Mouse (Mus musculus): Measurements from ENCODE around the gene Ccnjl. TPM values are rescaled to one million over a fixed set of nuclear protein-coding genes. Genes with fewer than 3 reads are reported as not detected.
A peak's percentile ranks its signal among the peaks of the same experiment; 100 is the strongest.

Ccnjl gene
- polyA plus RNA-seq, 1 experiment from 2014 or later, result 21.1 TPM

- H3K36me3 ChIP-seq (ENCODE audit: control insufficient read depth, insufficient read depth, low read length), result peaks cover 55% of the 10 kb centered on the region
- WGBS, result 3% methylated on average over 5 of the region's 6 CpGs
- H3K9ac ChIP-seq (ENCODE audit: low read length), result peak overlapping the region; percentile 52
- no peaks in the 10 kb centered on the region for H3K27me3 ChIP-seq (ENCODE audit: control insufficient read depth, insufficient read depth, low read length)
- peak overlapping the region; percentile 36 to 61; a peak in 3 of 4 replicates for H3K27ac ChIP-seq (replicated peaks in 1 of 2; ENCODE audit: control insufficient read depth in 1 of 2, insufficient read depth in 1 of 2, low read depth in 2 of 2, low read length in 2 of 2)
- no peaks in the 10 kb centered on the region for H3K9me3 ChIP-seq (ENCODE audit: control insufficient read depth, low read length)
- no peak for ATAC-seq (ENCODE audit: insufficient number of reproducible peaks, insufficient read depth, low FRiP score, low read depth)
- peaks cover 16 to 32% of the 10 kb centered on the region in 2 experiments for H3K4me1 ChIP-seq (ENCODE audit: control insufficient read depth in 2 of 2, insufficient read depth in 2 of 2, low read length in 2 of 2)
- no peak overlapping the region for H3K4me3 ChIP-seq (ENCODE audit: control insufficient read depth in 1 of 2, insufficient read depth in 1 of 2, low read depth in 1 of 2, low read length in 2 of 2)
- no peak overlapping the region for H3K4me2 ChIP-seq (ENCODE audit: low read length)
Observed at GRCm38 (mm10) chr11:43559515-43560292, 31.1 kb downstream of the Ccnjl start.

- WGBS, result 57% methylated on average over 10 of the region's 10 CpGs
- peaks cover 20% of the 10 kb centered on the region for H3K36me3 ChIP-seq (ENCODE audit: control insufficient read depth, insufficient read depth, low read length)
- no peak overlapping the region for H3K4me3 ChIP-seq (ENCODE audit: control insufficient read depth in 1 of 2, insufficient read depth in 1 of 2, low read depth in 1 of 2, low read length in 2 of 2)
- no peak overlapping the region for H3K4me2 ChIP-seq (ENCODE audit: low read length)
- no peak for ATAC-seq (ENCODE audit: insufficient number of reproducible peaks, insufficient read depth, low FRiP score, low read depth)
- no peaks in the 10 kb centered on the region for H3K27me3 ChIP-seq (ENCODE audit: control insufficient read depth, insufficient read depth, low read length)
- peak overlapping the region; percentile 64 to 71; a peak in 3 of 4 replicates for H3K27ac ChIP-seq (replicated peaks in 1 of 2; ENCODE audit: control insufficient read depth in 1 of 2, insufficient read depth in 1 of 2, low read depth in 2 of 2, low read length in 2 of 2)
- peaks cover 41 to 65% of the 10 kb centered on the region in 2 experiments for H3K4me1 ChIP-seq (ENCODE audit: control insufficient read depth in 2 of 2, insufficient read depth in 2 of 2, low read length in 2 of 2)
- no peaks in the 10 kb centered on the region for H3K9me3 ChIP-seq (ENCODE audit: control insufficient read depth, low read length)
- H3K9ac ChIP-seq (ENCODE audit: low read length), result no peak overlapping the region
Observed at GRCm38 (mm10) chr11:43563654-43564244, 35.2 kb downstream of the Ccnjl start.

- H3K9me3 ChIP-seq (ENCODE audit: control insufficient read depth, low read length), result no peaks in the 10 kb centered on the region
- H3K36me3 ChIP-seq (ENCODE audit: control insufficient read depth, insufficient read depth, low read length), result peaks cover 9% of the 10 kb centered on the region; the same call in 1 of the 2 replicates
- 40% methylated on average over 2 of the region's 2 CpGs for WGBS
- no peaks in the 10 kb centered on the region for H3K27me3 ChIP-seq (ENCODE audit: control insufficient read depth, insufficient read depth, low read length)
- H3K27ac ChIP-seq (replicated peaks in 1 of 2; ENCODE audit: control insufficient read depth in 1 of 2, insufficient read depth in 1 of 2, low read depth in 2 of 2, low read length in 2 of 2), result no peak overlapping the region
- H3K4me2 ChIP-seq (ENCODE audit: low read length), result no peak overlapping the region
- ATAC-seq (ENCODE audit: insufficient number of reproducible peaks, insufficient read depth, low FRiP score, low read depth), result no peak
- peaks cover 48 to 70% of the 10 kb centered on the region in 2 experiments for H3K4me1 ChIP-seq (ENCODE audit: control insufficient read depth in 2 of 2, insufficient read depth in 2 of 2, low read length in 2 of 2)
- H3K9ac ChIP-seq (ENCODE audit: low read length), result no peak overlapping the region
- H3K4me3 ChIP-seq (ENCODE audit: control insufficient read depth in 1 of 2, insufficient read depth in 1 of 2, low read depth in 1 of 2, low read length in 2 of 2), result no peak overlapping the region
Observed at GRCm38 (mm10) chr11:43565414-43565813, 36.8 kb downstream of the Ccnjl start.

- 33% methylated on average over 8 of the region's 8 CpGs for WGBS
- H3K9ac ChIP-seq (ENCODE audit: low read length), result no peak overlapping the region
- no peaks in the 10 kb centered on the region for H3K9me3 ChIP-seq (ENCODE audit: control insufficient read depth, low read length)
- H3K4me3 ChIP-seq (ENCODE audit: control insufficient read depth in 1 of 2, insufficient read depth in 1 of 2, low read depth in 1 of 2, low read length in 2 of 2), result no peak overlapping the region
- H3K27ac ChIP-seq (replicated peaks in 1 of 2; ENCODE audit: control insufficient read depth in 1 of 2, insufficient read depth in 1 of 2, low read depth in 2 of 2, low read length in 2 of 2), result peak overlapping the region in 1 of 2 experiments; percentile 95; a peak in 3 of 4 replicates
- H3K27me3 ChIP-seq (ENCODE audit: control insufficient read depth, insufficient read depth, low read length), result no peaks in the 10 kb centered on the region
- no peak overlapping the region for H3K4me2 ChIP-seq (ENCODE audit: low read length)
- peaks cover 9% of the 10 kb centered on the region; the same call in 1 of the 2 replicates for H3K36me3 ChIP-seq (ENCODE audit: control insufficient read depth, insufficient read depth, low read length)
- peaks cover 47 to 67% of the 10 kb centered on the region in 2 experiments for H3K4me1 ChIP-seq (ENCODE audit: control insufficient read depth in 2 of 2, insufficient read depth in 2 of 2, low read length in 2 of 2)
- no peak for ATAC-seq (ENCODE audit: insufficient number of reproducible peaks, insufficient read depth, low FRiP score, low read depth)
Observed at GRCm38 (mm10) chr11:43565852-43566251, 37.3 kb downstream of the Ccnjl start.

GRCm38 (mm10) chr11:43566696-43567095 is 38.1 kb downstream of the Ccnjl start:
- H3K36me3 ChIP-seq (ENCODE audit: control insufficient read depth, insufficient read depth, low read length), result peaks cover 9% of the 10 kb centered on the region; the same call in 1 of the 2 replicates
- no peaks in the 10 kb centered on the region for H3K27me3 ChIP-seq (ENCODE audit: control insufficient read depth, insufficient read depth, low read length)
- no peak overlapping the region for H3K9ac ChIP-seq (ENCODE audit: low read length)
- peak overlapping the region; percentile 88 to 95 for H3K27ac ChIP-seq (replicated peaks in 1 of 2; ENCODE audit: control insufficient read depth in 1 of 2, insufficient read depth in 1 of 2, low read depth in 2 of 2, low read length in 2 of 2)
- no peaks in the 10 kb centered on the region for H3K9me3 ChIP-seq (ENCODE audit: control insufficient read depth, low read length)
- H3K4me2 ChIP-seq (ENCODE audit: low read length), result no peak overlapping the region
- H3K4me3 ChIP-seq (ENCODE audit: control insufficient read depth in 1 of 2, insufficient read depth in 1 of 2, low read depth in 1 of 2, low read length in 2 of 2), result no peak overlapping the region
- WGBS, result 33% methylated on average over 5 of the region's 5 CpGs
- no peak for ATAC-seq (ENCODE audit: insufficient number of reproducible peaks, insufficient read depth, low FRiP score, low read depth)
- peaks cover 49 to 71% of the 10 kb centered on the region in 2 experiments for H3K4me1 ChIP-seq (ENCODE audit: control insufficient read depth in 2 of 2, insufficient read depth in 2 of 2, low read length in 2 of 2)

GRCm38 (mm10) chr11:43568263-43568662 is 39.7 kb downstream of the Ccnjl start:
- peaks cover 54 to 80% of the 10 kb centered on the region in 2 experiments for H3K4me1 ChIP-seq (ENCODE audit: control insufficient read depth in 2 of 2, insufficient read depth in 2 of 2, low read length in 2 of 2)
- peaks cover 14% of the 10 kb centered on the region for H3K36me3 ChIP-seq (ENCODE audit: control insufficient read depth, insufficient read depth, low read length)
- no peak overlapping the region for H3K9ac ChIP-seq (ENCODE audit: low read length)
- ATAC-seq (ENCODE audit: insufficient number of reproducible peaks, insufficient read depth, low FRiP score, low read depth), result no peak
- no peaks in the 10 kb centered on the region for H3K27me3 ChIP-seq (ENCODE audit: control insufficient read depth, insufficient read depth, low read length)
- H3K27ac ChIP-seq (replicated peaks in 1 of 2; ENCODE audit: control insufficient read depth in 1 of 2, insufficient read depth in 1 of 2, low read depth in 2 of 2, low read length in 2 of 2), result peak overlapping the region; percentile 51 to 95
- H3K4me2 ChIP-seq (ENCODE audit: low read length), result no peak overlapping the region
- H3K9me3 ChIP-seq (ENCODE audit: control insufficient read depth, low read length), result no peaks in the 10 kb centered on the region
- 59% methylated on average over 5 of the region's 5 CpGs for WGBS
- H3K4me3 ChIP-seq (ENCODE audit: control insufficient read depth in 1 of 2, insufficient read depth in 1 of 2, low read depth in 1 of 2, low read length in 2 of 2), result no peak overlapping the region

GRCm38 (mm10) chr11:43569188-43569587 is 40.6 kb downstream of the Ccnjl start:
- H3K4me1 ChIP-seq (ENCODE audit: control insufficient read depth in 2 of 2, insufficient read depth in 2 of 2, low read length in 2 of 2), result peaks cover 49 to 70% of the 10 kb centered on the region in 2 experiments
- 0 out of 2 replicates have a peak overlapping the region, but pooled peaks have one; percentile 10 for H3K9ac ChIP-seq (ENCODE audit: low read length)
- H3K27me3 ChIP-seq (ENCODE audit: control insufficient read depth, insufficient read depth, low read length), result no peaks in the 10 kb centered on the region
- H3K27ac ChIP-seq (replicated peaks in 1 of 2; ENCODE audit: control insufficient read depth in 1 of 2, insufficient read depth in 1 of 2, low read depth in 2 of 2, low read length in 2 of 2), result peak overlapping the region; percentile 87 to 95
- H3K4me2 ChIP-seq (ENCODE audit: low read length), result peak overlapping the region; percentile 14; the same call in 1 of the 2 replicates
- 46% methylated on average over 5 of the region's 5 CpGs for WGBS
- ATAC-seq (ENCODE audit: insufficient number of reproducible peaks, insufficient read depth, low FRiP score, low read depth), result no peak
- no peak overlapping the region for H3K4me3 ChIP-seq (ENCODE audit: control insufficient read depth in 1 of 2, insufficient read depth in 1 of 2, low read depth in 1 of 2, low read length in 2 of 2)
- no peaks in the 10 kb centered on the region for H3K9me3 ChIP-seq (ENCODE audit: control insufficient read depth, low read length)
- peaks cover 18% of the 10 kb centered on the region for H3K36me3 ChIP-seq (ENCODE audit: control insufficient read depth, insufficient read depth, low read length)

All from heart, embryonic 14.5 days (tissue).